Mouse (Mus musculus): ENCODE measurements around the gene Fcrlb. TPM values are rescaled to one million over a fixed set of nuclear protein-coding genes. Genes with fewer than 3 reads are reported as not detected.

Gene Fcrlb
- polyA plus RNA-seq, 1 experiment = not detected

- TF ChIP-seq CTCF (IDR thresholded peaks at IDR 0.05; ENCODE audit: borderline replicate concordance, insufficient read depth, low read length) = no peak
- TF ChIP-seq POLR2A (IDR thresholded peaks at IDR 0.05; ENCODE audit: low read depth, low read length) = no peak
- Histone ChIP-seq H3K4me1 (ENCODE audit: control insufficient read depth, insufficient read depth, low read length) (no peaks in the 10 kb centered on the region), H3K4me3 (ENCODE audit: insufficient read depth, low read length) (no peak overlapping the region), H3K27ac (ENCODE audit: insufficient read depth, low read length) (no peak overlapping the region)
Observed at GRCm38 (mm10) chr1:170876906-170877305, 35.8 kb downstream of the Fcrlb start.

- TF ChIP-seq POLR2A (IDR thresholded peaks at IDR 0.05; ENCODE audit: low read depth, low read length) = no peak
- no peak for TF ChIP-seq CTCF (IDR thresholded peaks at IDR 0.05; ENCODE audit: borderline replicate concordance, insufficient read depth, low read length)
- Histone ChIP-seq H3K27ac (ENCODE audit: insufficient read depth, low read length) (no peak overlapping the region), H3K4me1 (ENCODE audit: control insufficient read depth, insufficient read depth, low read length) (no peaks in the 10 kb centered on the region), H3K4me3 (ENCODE audit: insufficient read depth, low read length) (no peak overlapping the region)
Observed at GRCm38 (mm10) chr1:170875676-170876075, 37.1 kb downstream of the Fcrlb start.

- Histone ChIP-seq H3K27ac (ENCODE audit: insufficient read depth, low read length) (no peak overlapping the region), H3K4me1 (ENCODE audit: control insufficient read depth, insufficient read depth, low read length) (no peaks in the 10 kb centered on the region)
- TF ChIP-seq POLR2A (IDR thresholded peaks at IDR 0.05; ENCODE audit: low read depth, low read length) = no peak
- no peak for TF ChIP-seq CTCF (IDR thresholded peaks at IDR 0.05; ENCODE audit: borderline replicate concordance, insufficient read depth, low read length)
Observed at GRCm38 (mm10) chr1:170871961-170872360, 40.8 kb downstream of the Fcrlb start.

GRCm38 (mm10) chr1:170871402-170871801 lies 41.3 kb downstream of the Fcrlb start:
- Histone ChIP-seq H3K4me1 (ENCODE audit: control insufficient read depth, insufficient read depth, low read length) (no peaks in the 10 kb centered on the region), H3K27ac (ENCODE audit: insufficient read depth, low read length) (no peak overlapping the region), H3K4me3 (ENCODE audit: insufficient read depth, low read length) (no peak overlapping the region)
- TF ChIP-seq POLR2A (IDR thresholded peaks at IDR 0.05; ENCODE audit: low read depth, low read length) (no peak), CTCF (IDR thresholded peaks at IDR 0.05; ENCODE audit: borderline replicate concordance, insufficient read depth, low read length) (no peak)

More at GRCm38 (mm10) chr1:170871961-170872360, 40.8 kb downstream of the Fcrlb start:
- no peak overlapping the region for H3K4me3 ChIP-seq (ENCODE audit: insufficient read depth, low read length)

- Histone ChIP-seq H3K27ac (ENCODE audit: insufficient read depth, low read length) (no peak overlapping the region), H3K4me3 (ENCODE audit: insufficient read depth, low read length) (peak overlapping the region; percentile 52), H3K4me1 (ENCODE audit: control insufficient read depth, insufficient read depth, low read length) (no peaks in the 10 kb centered on the region)
- TF ChIP-seq CTCF (IDR thresholded peaks at IDR 0.05; ENCODE audit: borderline replicate concordance, insufficient read depth, low read length) (no peak), POLR2A (IDR thresholded peaks at IDR 0.05; ENCODE audit: low read depth, low read length) (no peak)
Observed at GRCm38 (mm10) chr1:170868905-170869283, 43.8 kb downstream of the Fcrlb start.

GRCm38 (mm10) chr1:170868107-170868904 lies 44.4 kb downstream of the Fcrlb start:
- H3K27ac ChIP-seq (ENCODE audit: insufficient read depth, low read length) = no peak overlapping the region

GRCm38 (mm10) chr1:170867691-170868105 lies 45.0 kb downstream of the Fcrlb start, which contains the start of gene Atf6:
Gene Atf6 (minus strand): TSS chr1:170867771.
- Histone ChIP-seq H3K4me1 (ENCODE audit: control insufficient read depth, insufficient read depth, low read length) (no peaks in the 10 kb centered on the region), H3K4me3 (ENCODE audit: insufficient read depth, low read length) (peak within 1 kb of the TSS; percentile 94), H3K27ac (ENCODE audit: insufficient read depth, low read length) (peak within 1 kb of the TSS; percentile 16; the same call in 1 of the 2 replicates)
- TF ChIP-seq POLR2A (IDR thresholded peaks at IDR 0.05; ENCODE audit: low read depth, low read length) (peak; percentile 78), CTCF (IDR thresholded peaks at IDR 0.05; ENCODE audit: borderline replicate concordance, insufficient read depth, low read length) (no peak)

More at GRCm38 (mm10) chr1:170868107-170868904, 44.4 kb downstream of the Fcrlb start:
- peak overlapping the region; percentile 52 for H3K4me3 ChIP-seq (ENCODE audit: insufficient read depth, low read length)
- no peaks in the 10 kb centered on the region for H3K4me1 ChIP-seq (ENCODE audit: control insufficient read depth, insufficient read depth, low read length)
- TF ChIP-seq POLR2A (IDR thresholded peaks at IDR 0.05; ENCODE audit: low read depth, low read length) = no peak
- no peak for TF ChIP-seq CTCF (IDR thresholded peaks at IDR 0.05; ENCODE audit: borderline replicate concordance, insufficient read depth, low read length)

GRCm38 (mm10) chr1:170866992-170867690 lies 45.6 kb downstream of the Fcrlb start:
- TF ChIP-seq CTCF (IDR thresholded peaks at IDR 0.05; ENCODE audit: borderline replicate concordance, insufficient read depth, low read length) (no peak), POLR2A (IDR thresholded peaks at IDR 0.05; ENCODE audit: low read depth, low read length) (no peak)
- H3K27ac ChIP-seq (ENCODE audit: insufficient read depth, low read length) = peak overlapping the region; percentile 16; the same call in 1 of the 2 replicates

GRCm38 (mm10) chr1:170865406-170865805 lies 47.3 kb downstream of the Fcrlb start:
- TF ChIP-seq CTCF (IDR thresholded peaks at IDR 0.05; ENCODE audit: borderline replicate concordance, insufficient read depth, low read length) = no peak
- no peak for TF ChIP-seq POLR2A (IDR thresholded peaks at IDR 0.05; ENCODE audit: low read depth, low read length)
- Histone ChIP-seq H3K4me1 (ENCODE audit: control insufficient read depth, insufficient read depth, low read length) (no peaks in the 10 kb centered on the region), H3K27ac (ENCODE audit: insufficient read depth, low read length) (no peak overlapping the region), H3K4me3 (ENCODE audit: insufficient read depth, low read length) (no peak overlapping the region)

More at GRCm38 (mm10) chr1:170866992-170867690, 45.6 kb downstream of the Fcrlb start:
- Histone ChIP-seq H3K4me1 (ENCODE audit: control insufficient read depth, insufficient read depth, low read length) (no peaks in the 10 kb centered on the region), H3K4me3 (ENCODE audit: insufficient read depth, low read length) (peak overlapping the region; percentile 94)

All from embryonic fibroblast, embryonic 13.5 days (primary cell).